Mouse (Mus musculus): Measurements from ENCODE around the gene Cnot8.

Gene Cnot8

DNA sequence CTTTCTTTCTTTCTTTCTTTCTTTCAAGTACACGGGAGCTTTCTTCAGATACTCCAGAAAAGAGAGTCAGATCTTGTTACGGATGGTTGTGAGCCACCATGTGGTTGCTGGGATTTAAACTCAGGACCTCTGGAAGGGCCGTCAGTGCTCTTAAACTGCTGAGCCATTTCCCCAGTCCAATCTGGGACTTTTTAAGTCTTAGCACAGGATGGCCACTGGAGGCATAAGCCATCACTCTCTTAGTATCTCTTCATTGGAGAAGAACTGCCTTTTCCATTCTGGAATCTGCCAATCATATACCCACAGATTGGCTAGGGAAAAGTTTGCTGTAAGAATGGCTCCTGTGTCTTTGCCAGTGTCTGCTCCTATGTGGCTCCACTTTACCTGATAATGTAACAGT, 3.1 kb downstream of the Cnot8 start:
- DNase-seq: peak; percentile 10

DNA sequence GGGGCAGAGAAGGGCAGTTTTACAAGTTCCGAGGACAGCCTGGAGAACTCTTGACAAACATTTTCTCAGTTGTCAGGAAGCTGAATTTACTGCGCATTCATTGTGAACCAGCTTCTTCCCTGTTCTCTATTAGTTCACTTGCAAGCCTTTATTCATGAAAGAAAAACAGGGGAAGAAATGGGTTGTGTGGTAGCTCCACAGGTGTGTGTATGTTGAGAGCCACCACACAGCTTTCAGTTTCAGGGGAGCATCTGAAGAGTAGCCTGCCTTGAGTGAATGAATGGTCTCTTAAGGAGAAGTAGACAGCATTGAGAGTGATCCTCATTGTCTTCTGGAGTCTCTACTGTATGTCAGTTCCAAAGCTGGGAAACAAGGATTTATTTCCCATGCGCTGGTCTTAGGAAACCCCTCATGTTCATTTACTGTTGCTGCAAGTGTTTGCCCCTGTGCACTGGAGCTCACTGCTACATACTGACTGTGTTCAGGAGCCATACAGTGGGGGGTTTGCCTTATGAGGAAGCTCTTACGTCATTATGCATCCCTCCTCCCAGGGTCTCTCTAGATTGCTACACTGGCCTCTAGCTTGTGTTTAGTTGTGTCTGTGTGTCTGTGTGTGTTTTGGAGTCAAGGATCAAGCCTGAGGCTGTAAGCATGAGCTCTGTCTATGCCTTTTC, 3.8 kb downstream of the Cnot8 start:
- DNase-seq: no peak

GRCm38 (mm10) chr11:58116560-58116959, 12.6 kb downstream of the Cnot8 start:
- DNase-seq: no peak

- DNase-seq: no peak
Measured at GRCm38 (mm10) chr11:58117044-58117652, 13.2 kb downstream of the Cnot8 start.

GRCm38 (mm10) chr11:58120655-58121054, 16.7 kb downstream of the Cnot8 start:
- DNase-seq: no peak

- DNase-seq: no peak
Measured at GRCm38 (mm10) chr11:58121351-58121750, 17.4 kb downstream of the Cnot8 start.

DNA sequence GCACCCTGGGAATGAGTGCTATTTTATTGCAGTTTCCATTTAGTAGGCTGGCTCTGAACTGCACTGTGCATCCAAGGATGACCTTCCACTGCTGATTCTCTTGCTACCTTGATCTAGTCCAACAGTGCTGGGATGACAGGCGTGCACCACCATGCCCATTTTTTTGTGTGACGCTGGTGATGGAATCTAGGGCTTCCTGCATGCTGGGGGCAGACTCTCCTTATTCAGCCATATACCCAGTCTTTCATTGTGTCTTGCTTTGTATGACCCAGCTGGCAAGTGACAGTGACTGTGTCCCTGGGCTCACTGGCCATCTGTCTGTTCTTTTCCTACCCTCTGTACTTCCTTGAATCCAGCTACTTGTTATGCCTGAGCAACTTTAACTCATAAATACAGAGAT, 19.8 kb downstream of the Cnot8 start:
- no peak for DNase-seq

- DNase-seq: peak; percentile 22
Measured at GRCm38 (mm10) chr11:58125021-58125420, 21.1 kb downstream of the Cnot8 start.

- DNase-seq: peak; percentile 73
Measured at GRCm38 (mm10) chr11:58126397-58127160, 22.6 kb downstream of the Cnot8 start.

GRCm38 (mm10) chr11:58127544-58127943, 23.6 kb downstream of the Cnot8 start:
- no peak for DNase-seq

- no peak for DNase-seq
Measured at GRCm38 (mm10) chr11:58129302-58129843, 25.4 kb downstream of the Cnot8 start.

- DNase-seq: no peak
Measured at GRCm38 (mm10) chr11:58132026-58132425, 28.1 kb downstream of the Cnot8 start.

DNA sequence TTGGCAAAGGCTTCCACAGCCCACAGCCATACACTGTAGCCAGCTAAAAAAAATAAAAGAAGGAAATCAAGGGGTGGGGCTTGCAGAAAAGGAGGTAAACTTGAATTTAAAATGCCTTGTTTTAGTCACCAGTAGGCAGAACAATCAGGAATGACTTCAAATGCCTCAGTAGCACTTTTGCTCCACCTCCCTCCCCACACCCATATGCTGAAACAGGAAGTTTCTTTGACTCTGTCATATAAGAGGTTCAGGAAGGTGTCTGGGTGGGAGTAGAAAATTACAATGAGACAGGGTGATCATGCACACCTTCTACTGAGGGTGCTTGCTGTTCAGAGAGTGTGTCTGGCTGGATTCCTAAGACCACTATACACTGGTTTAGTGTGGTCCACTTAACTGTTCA, 30.9 kb downstream of the Cnot8 start:
- no peak for DNase-seq

DNA sequence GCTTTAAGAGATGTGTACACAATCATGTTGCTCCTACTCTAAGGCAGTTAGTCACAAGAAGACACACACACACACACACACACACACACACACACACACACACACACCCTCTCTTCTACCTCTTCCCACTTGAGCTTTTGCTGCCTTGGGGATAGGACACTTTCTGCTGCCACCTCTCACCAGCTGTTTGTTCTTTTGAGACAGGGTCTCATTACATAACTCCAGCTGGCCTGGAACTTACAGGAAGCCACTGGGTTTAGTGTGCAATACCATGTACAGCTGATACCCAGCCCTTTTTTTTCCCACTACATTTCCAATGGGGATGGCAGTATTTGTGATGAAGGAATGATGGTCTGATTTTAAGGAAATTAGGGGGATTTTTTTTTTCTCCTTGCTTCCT, 31.3 kb downstream of the Cnot8 start:
- peak; percentile 18 for DNase-seq

DNA sequence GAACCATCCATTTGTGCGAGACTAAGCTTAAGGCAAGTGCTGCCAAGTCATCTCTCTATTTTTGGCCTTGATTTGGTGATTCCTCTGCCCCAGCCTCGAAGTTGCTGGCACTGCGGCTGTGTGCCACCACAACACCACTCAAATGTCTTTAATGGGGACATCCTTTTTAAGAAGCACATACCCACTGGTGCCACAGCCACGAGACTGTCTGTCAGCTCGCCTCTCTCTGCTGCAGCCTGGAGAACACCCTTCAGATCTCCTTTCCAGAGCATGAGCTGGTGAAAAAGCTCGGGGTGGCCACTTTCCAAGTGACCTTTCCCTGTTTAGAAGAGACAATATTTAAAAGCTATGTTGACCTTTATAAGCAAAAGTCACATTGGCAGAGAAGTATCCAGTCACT, 32.7 kb downstream of the Cnot8 start:
- DNase-seq: no peak

- DNase-seq: no peak
Measured at GRCm38 (mm10) chr11:58138821-58139220, 34.9 kb downstream of the Cnot8 start.

DNA sequence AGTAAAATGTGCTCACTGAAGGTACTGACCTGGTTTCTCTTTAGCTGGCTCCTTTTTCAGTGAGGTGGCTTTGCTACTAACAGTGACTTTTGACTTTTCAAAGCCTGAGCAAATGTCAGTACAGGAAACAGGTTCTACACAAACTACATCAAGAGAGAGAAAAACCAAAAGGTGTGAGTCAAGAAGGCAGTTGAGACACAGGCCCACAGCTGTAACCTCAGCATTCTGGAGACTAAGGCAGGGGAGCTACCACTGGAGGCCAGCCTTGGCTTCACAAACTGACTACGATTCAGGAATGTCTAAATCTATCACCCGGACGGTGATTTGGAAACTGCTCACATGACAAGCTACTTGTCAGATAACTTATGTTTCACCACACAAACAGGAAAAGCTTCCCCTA, 35.5 kb downstream of the Cnot8 start:
- no peak for DNase-seq

GRCm38 (mm10) chr11:58143704-58144426, 39.9 kb downstream of the Cnot8 start:
- no peak for DNase-seq

- DNase-seq: no peak
Measured at GRCm38 (mm10) chr11:58146241-58146640, 42.3 kb downstream of the Cnot8 start.

- no peak for DNase-seq
Measured at GRCm38 (mm10) chr11:58155458-58155857, 51.5 kb downstream of the Cnot8 start.

DNA sequence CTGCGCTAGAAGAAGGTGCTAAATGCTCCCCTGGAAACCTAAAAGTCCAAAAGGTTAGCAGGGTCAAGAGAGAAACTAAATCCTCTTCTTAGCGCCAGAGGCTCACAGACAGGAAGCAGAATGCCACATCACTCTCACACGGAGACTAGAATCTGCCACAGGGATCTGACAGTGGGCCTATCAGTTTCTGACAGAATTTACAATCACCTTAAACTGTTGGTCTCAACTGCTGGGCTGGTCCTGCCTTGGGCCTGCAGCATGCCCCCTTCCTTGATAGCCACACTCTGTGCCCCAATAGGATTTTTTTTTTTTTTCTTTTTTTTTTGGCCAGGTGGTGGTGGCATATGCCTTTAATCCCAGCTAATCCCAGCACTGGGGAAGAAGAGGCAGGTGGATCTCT, 52.9 kb downstream of the Cnot8 start:
- no peak for DNase-seq

DNA sequence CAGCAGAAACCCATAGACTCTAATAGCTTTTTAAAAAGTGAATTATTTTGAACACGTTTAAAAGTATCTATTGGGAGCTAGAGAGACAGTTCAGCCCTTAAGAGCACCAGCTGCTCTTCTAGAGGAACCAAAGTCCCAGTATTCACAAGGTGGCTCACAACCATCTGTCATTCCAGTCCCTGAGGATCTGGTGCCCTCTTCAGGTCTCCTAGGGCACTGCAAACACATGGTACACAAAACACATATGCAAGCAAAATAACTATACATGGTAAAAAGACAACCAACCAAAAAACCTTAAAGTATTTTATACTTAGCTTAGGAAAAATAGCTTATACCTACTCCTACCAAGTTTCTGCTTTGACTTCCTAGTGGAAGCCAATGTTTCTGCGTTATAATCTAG, 61.1 kb downstream of the Cnot8 start:
- DNase-seq: no peak

DNA sequence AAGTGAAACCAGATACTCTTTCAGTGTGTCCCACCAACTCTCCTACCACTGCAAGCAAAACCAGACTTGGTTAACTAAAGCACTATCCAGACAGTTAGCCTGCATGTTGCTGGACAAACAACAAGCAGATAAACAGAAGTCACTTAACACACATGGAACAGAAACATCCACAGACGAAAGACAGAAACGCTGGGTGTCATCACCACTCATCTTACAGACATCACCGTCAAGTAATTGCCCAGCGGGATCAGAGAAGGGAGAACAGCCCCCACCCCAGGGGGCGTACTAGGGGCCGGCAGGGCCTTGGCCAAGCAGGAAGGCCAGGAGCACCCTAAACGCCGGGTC, 63.8 kb downstream of the Cnot8 start:
- no peak for DNase-seq

Measured in lung, postnatal 10 days (tissue).